10 mouse cellular contexts compared by ENCODE assay signal in genomic region chr9:102493044-102493443, GRCm38 (mm10). TPM values are rescaled to one million over a fixed set of nuclear protein-coding genes. Genes with fewer than 3 reads are reported as not detected.
A peak's percentile ranks its signal among the peaks of the same experiment; 100 is the strongest.
DNase-seq lines count a peak whose midpoint lies in the region; ATAC-seq and TF ChIP-seq lines count a peak whose summit lies in the region.
"Had no signal": no experiment of that assay in that cellular context is flagged by ENCODE, and none has a peak within 500 bp of the region (broad histone marks: within the 10 kb centered on the region; RNA-seq: fewer than 3 reads in every experiment).

No protein-coding gene starts in this region.

- TF ChIP-seq CTCF in forebrain, postnatal 0 days (IDR thresholded peaks at IDR 0.05; ENCODE audit: low read depth), result no peak
- no peak for TF ChIP-seq CTCF in hindbrain, postnatal 0 days (IDR thresholded peaks at IDR 0.05; ENCODE audit: low read depth)

- no peaks in the 10 kb centered on the region for H3K36me3 ChIP-seq in forebrain, embryonic 12.5 days (replicated peaks)
- H3K36me3 ChIP-seq in forebrain, postnatal 0 days (ENCODE audit: insufficient read depth), result no peaks in the 10 kb centered on the region
- no peaks in the 10 kb centered on the region for H3K36me3 ChIP-seq in hindbrain, postnatal 0 days (ENCODE audit: insufficient read depth, low read length)
- no peaks in the 10 kb centered on the region for H3K36me3 ChIP-seq in kidney, embryonic 16.5 days (ENCODE audit: insufficient read depth, low read length)
- H3K36me3 ChIP-seq: liver, embryonic 15.5 days had no signal

- peak; percentile 44; the same call in 1 of the 2 replicates for ATAC-seq in forebrain, embryonic 12.5 days (ENCODE audit: low FRiP score)
- ATAC-seq in forebrain, postnatal 0 days, result no peak
- ATAC-seq in hindbrain, postnatal 0 days, result peak; percentile 62
- no peak for ATAC-seq in kidney, embryonic 16.5 days (ENCODE audit: low FRiP score, low TSS enrichment)
- ATAC-seq: intestine, embryonic 16.5 days had no signal

- 0 out of 2 replicates have a peak overlapping the region, but pooled peaks have one; percentile 5 for H3K27ac ChIP-seq in forebrain, embryonic 12.5 days
- no peak overlapping the region for H3K27ac ChIP-seq in forebrain, postnatal 0 days (ENCODE audit: low read depth, low read length)
- no peak overlapping the region for H3K27ac ChIP-seq in hindbrain, postnatal 0 days
- no peak overlapping the region for H3K27ac ChIP-seq in kidney, embryonic 16.5 days (ENCODE audit: low read length)
- H3K27ac ChIP-seq: liver, embryonic 15.5 days had no signal

- peaks cover 11% of the 10 kb centered on the region for H3K4me1 ChIP-seq in forebrain, embryonic 12.5 days
- no peaks in the 10 kb centered on the region for H3K4me1 ChIP-seq in forebrain, postnatal 0 days (ENCODE audit: insufficient read depth)
- no peaks in the 10 kb centered on the region; the same call in 1 of the 2 replicates for H3K4me1 ChIP-seq in hindbrain, postnatal 0 days (ENCODE audit: insufficient read depth, low read length)
- H3K4me1 ChIP-seq in kidney, embryonic 16.5 days (ENCODE audit: insufficient read depth, low read length), result no peaks in the 10 kb centered on the region
- H3K4me1 ChIP-seq: liver, embryonic 15.5 days had no signal

- H3K27me3 ChIP-seq in forebrain, embryonic 12.5 days, result peaks cover 9% of the 10 kb centered on the region; the same call in 1 of the 2 replicates
- no peaks in the 10 kb centered on the region for H3K27me3 ChIP-seq in forebrain, postnatal 0 days (ENCODE audit: insufficient read depth, low read length)
- no peaks in the 10 kb centered on the region for H3K27me3 ChIP-seq in hindbrain, postnatal 0 days (ENCODE audit: insufficient read depth, low read length)
- H3K27me3 ChIP-seq in kidney, embryonic 16.5 days (ENCODE audit: insufficient read depth, low read length), result no peaks in the 10 kb centered on the region
- H3K27me3 ChIP-seq: liver, embryonic 15.5 days had no signal

- H3K4me3 ChIP-seq in forebrain, embryonic 12.5 days (replicated peaks), result no peak overlapping the region
- H3K4me3 ChIP-seq in forebrain, postnatal 0 days (ENCODE audit: low read depth, low read length), result no peak overlapping the region
- H3K4me3 ChIP-seq in hindbrain, postnatal 0 days (ENCODE audit: low read length), result no peak overlapping the region
- H3K4me3 ChIP-seq in kidney, embryonic 16.5 days (ENCODE audit: low read length), result no peak overlapping the region
- H3K4me3 ChIP-seq: liver, embryonic 15.5 days had no signal

- DNase-seq in forebrain, postnatal 0 days, result no peak
- DNase-seq in adrenal gland, adult 2 months, result peak; percentile 77
- DNase-seq in embryo, embryonic 10.5 days (ENCODE audit: low spot score), result peak; percentile 13
- peak; percentile 74 for DNase-seq in hindbrain, postnatal 0 days (ENCODE audit: low spot score)
- no peak for DNase-seq in adipocyte (ENCODE audit: low spot score)
- DNase-seq in kidney, postnatal 10 days, result no peak

- WGBS in forebrain, embryonic 12.5 days, result 41% methylated on average over 4 of the region's 4 CpGs
- 40% methylated on average over 4 of the region's 4 CpGs for WGBS in forebrain, postnatal 0 days
- 34% methylated on average over 4 of the region's 4 CpGs for WGBS in hindbrain, postnatal 0 days
- 30% methylated on average over 4 of the region's 4 CpGs for WGBS in kidney, embryonic 16.5 days

- no peak overlapping the region for H3K9ac ChIP-seq in forebrain, embryonic 12.5 days
- H3K9ac ChIP-seq in forebrain, postnatal 0 days, result no peak overlapping the region
- no peak overlapping the region for H3K9ac ChIP-seq in hindbrain, postnatal 0 days (replicated peaks; ENCODE audit: low read length)
- no peak overlapping the region for H3K9ac ChIP-seq in kidney, embryonic 16.5 days (replicated peaks; ENCODE audit: low read length)
- H3K9ac ChIP-seq: liver, embryonic 15.5 days had no signal

- no peak overlapping the region for H3K4me2 ChIP-seq in forebrain, embryonic 12.5 days
- H3K4me2 ChIP-seq in forebrain, postnatal 0 days (ENCODE audit: low read depth), result no peak overlapping the region
- H3K4me2 ChIP-seq in hindbrain, postnatal 0 days (ENCODE audit: low read depth, low read length), result no peak overlapping the region
- no peak overlapping the region for H3K4me2 ChIP-seq in kidney, embryonic 16.5 days (replicated peaks; ENCODE audit: low read depth, low read length)
- H3K4me2 ChIP-seq: liver, embryonic 15.5 days had no signal

- no peaks in the 10 kb centered on the region for H3K9me3 ChIP-seq in forebrain, embryonic 12.5 days
- H3K9me3 ChIP-seq in forebrain, postnatal 0 days (ENCODE audit: low read length), result no peaks in the 10 kb centered on the region
- H3K9me3 ChIP-seq in hindbrain, postnatal 0 days (ENCODE audit: low read length), result no peaks in the 10 kb centered on the region
- H3K9me3 ChIP-seq in kidney, embryonic 16.5 days (ENCODE audit: low read length), result no peaks in the 10 kb centered on the region
- H3K9me3 ChIP-seq: liver, embryonic 15.5 days had no signal

RNA-seq across cellular contexts. Expression of gene Ky, which starts 12.5 kb away (rescaled TPM):
- polyA plus RNA-seq in forebrain, embryonic 12.5 days (2016; fragmentation: Nextera tagmentation; extraction: Ambion mirVana), result 0.08 and 0.17 TPM in 2 replicates
- total RNA-seq in forebrain, postnatal 0 days (2014; rRNA removed), result 1.9 and 2.0 TPM in 2 replicates
- 0.30 and 0.59 TPM in 2 replicates for polyA plus RNA-seq in forebrain, postnatal 0 days (2015; fragmentation: Nextera tagmentation; extraction: Ambion mirVana)
- total RNA-seq in adrenal gland, adult 2 months (2021), result 1 to 10 TPM in 1 of 2 experiments, under 1 TPM in 1; 0.26 to 1.1 TPM
- polyA plus RNA-seq in adrenal gland, adult 2 months (2012; rRNA removed), result 0.40 and 0.63 TPM in 2 replicates
- 2.3 and 5.3 TPM in 2 replicates for total RNA-seq in hindbrain, postnatal 0 days (2014; rRNA removed)
- polyA plus RNA-seq in hindbrain, postnatal 0 days (2015; fragmentation: Nextera tagmentation; extraction: Ambion mirVana), result 0.54 and 1.1 TPM in 2 replicates
- polyA plus RNA-seq in kidney, embryonic 16.5 days (2015; fragmentation: Nextera tagmentation; extraction: Ambion mirVana), result 0.12 and 0.17 TPM in 2 replicates

Comparison
In these comparisons a context has a peak if more than half of its experiments do, and no peak if none do; other contexts are left out.
1. ATAC-seq: peak in forebrain, embryonic 12.5 days (single experiment) and hindbrain, postnatal 0 days (single experiment); none in forebrain, postnatal 0 days (single experiment) and kidney, embryonic 16.5 days (single experiment).
2. DNase-seq: peak in adrenal gland, adult 2 months (single experiment), embryo, embryonic 10.5 days (single experiment) and hindbrain, postnatal 0 days (single experiment); none in forebrain, postnatal 0 days (single experiment), adipocyte (single experiment) and kidney, postnatal 10 days (single experiment).